Mouse (Mus musculus) retina, postnatal 7 days (tissue): Measurements from ENCODE around the gene Msln.
A peak's percentile ranks its signal among the peaks of the same experiment; 100 is the strongest.

ENCODE experiments used
- DNase-seq: peaks from one replicate; pipeline ENCODE4 v3.0.0-alpha.2; 2012; ENCODE audit warnings: low read depth, low spot score

The Msln gene

DNA sequence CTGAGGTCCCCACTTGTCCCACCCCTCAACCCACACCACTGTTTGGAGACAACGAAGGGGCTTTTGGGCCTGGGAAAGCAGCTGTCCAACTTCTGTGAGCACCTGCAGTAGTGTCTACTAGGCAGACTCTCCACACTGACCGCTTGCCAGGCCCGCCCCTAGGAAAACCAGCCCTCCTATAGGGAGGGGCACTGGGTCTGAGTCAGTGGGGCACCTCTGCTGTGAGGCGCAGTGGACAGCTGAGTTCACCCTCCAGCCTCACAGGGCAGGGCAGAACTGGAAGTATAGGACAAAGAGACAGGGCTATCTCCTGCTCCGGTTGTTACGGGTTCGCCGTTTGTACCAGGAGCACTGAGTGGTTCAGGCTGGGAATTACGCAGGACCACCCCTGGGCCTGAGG, at the start of gene Msln:
Gene Msln, minus strand, starts transcription at position 138 of the 400 bp plus-strand sequence.
- DNase-seq = no peak

DNA sequence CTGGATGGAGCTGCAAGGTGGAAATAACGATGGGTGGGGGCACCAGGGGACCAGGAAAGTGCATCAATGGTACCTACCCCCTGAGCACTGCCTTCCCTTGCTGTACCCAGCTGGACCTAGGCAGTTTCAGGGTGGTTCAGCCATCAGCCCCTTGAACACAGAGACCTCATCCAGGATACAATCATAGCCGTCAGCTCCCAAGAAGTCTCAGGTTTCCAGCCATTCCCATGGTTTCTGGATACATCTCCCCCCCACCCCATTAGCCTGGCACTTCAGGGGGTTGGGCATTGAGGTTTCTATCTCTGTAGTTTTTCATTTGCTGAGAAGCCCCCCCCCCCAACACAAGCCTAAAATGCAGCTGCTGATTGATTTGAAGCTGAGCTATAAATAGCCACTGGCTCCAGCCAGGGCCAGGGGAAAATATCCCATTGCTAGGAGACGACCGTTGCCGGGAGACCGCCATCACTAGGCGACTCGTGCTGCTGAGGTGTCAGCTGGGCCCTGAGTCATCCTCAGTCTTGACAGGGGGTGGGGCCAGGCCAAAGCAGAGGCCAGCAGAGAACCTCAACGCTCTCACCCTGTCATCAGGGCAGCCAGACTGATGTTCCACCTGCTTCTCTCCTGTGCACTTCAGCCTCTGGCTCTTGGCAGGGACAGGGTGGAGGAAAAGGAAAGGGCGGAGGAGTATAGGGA, 48.8 kb upstream of the Msln start:
- DNase-seq = no peak

DNA sequence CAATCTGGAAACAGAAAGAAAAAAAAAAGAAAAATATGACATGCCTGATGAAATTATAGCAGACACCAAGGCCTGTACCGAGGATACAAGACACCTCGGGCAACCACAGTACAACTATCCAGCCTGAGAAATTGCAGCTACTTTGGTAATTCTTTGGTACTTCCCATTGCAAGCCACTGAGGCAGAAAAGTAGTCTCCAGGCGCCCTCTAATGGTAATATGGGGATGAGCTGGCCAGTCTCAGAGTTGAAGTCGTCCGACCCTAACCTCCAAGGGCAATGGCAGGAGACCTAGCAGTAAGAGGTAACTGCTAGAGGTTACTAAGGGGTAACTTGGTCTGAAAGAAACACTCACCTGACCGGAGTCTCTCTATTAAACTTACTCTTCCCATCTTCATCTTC, 46.9 kb upstream of the Msln start:
- DNase-seq = no peak

DNA sequence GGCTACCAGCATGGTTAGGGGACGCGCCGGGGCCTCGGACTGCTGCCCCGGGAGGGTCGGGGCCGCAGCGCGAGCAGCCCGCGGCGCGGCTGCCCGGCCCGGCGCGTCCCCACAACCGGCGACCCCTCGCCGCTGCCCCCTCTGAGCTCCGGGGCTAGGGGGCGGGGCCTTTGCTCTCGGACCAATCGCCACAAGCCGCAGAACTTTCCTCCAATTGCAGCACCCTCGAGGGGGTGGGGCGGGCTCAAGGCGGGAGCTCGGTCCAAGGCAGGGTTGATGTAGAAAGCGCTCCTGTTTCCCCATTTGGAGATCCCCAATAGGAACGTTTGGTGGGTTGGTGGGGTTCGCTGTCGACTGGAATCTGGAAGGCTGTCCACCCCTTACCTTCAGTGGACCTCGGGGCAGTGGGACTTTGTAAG, 42.8 kb upstream of the Msln start, which contains the start of gene Metrn:
Gene Metrn, minus strand, starts transcription at position 186 of the 419 bp plus-strand sequence.
- no peak for DNase-seq

DNA sequence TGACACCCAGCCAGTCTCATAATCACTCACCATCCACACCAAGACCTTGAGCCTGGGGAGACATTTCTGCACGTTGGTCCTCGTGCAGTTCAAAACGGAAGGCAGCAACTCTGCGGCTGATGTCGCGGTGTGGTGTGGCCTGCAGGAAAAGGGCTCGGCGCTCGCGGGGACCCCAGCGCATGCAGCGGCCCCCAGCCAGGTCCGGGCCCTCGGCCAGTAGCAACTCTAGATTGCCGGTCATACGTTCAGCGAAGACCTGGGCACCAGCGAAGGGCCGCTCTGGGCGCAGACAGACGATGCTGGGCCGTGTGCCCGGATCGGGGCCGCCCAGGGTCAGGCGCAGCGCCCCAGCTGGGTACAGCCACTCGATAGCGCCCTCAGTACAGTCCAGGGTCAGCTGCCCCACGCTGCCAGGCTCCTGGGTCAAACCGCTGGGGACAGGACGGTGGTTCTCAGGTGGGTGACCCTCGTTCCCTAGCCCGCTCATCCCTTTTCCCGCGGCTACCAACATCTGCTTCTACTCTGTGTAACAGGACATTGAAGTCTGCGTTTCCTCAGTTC, 42.1 kb upstream of the Msln start:
- no peak for DNase-seq

DNA sequence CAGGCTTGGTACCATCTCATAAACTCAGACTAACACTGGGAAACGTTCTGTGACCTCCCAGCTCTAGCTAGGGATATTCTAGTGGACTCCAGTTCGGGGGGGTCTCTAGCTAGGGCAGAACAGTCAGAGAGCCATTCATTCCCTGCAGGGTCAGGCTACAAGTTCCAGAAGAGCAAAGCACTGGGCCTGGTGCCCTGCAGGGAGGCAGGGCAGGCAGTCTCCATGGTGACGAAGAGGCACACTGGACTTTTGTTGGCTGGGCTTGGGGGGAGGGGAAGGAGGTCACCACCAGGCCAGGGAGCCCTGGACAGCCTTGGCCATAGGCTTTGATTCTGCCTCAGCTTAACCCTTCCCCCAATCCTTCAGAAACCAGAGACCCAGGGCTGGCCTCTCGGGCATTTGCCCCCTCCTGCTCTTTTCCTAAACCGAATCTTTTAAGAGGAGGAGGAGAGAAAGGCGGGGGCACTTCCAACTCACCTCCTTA, 41.5 kb upstream of the Msln start, which contains the start of gene AC134908.4:
Gene AC134908.4, minus strand, starts transcription at position 51 of the 484 bp plus-strand sequence.
- no peak for DNase-seq

DNA sequence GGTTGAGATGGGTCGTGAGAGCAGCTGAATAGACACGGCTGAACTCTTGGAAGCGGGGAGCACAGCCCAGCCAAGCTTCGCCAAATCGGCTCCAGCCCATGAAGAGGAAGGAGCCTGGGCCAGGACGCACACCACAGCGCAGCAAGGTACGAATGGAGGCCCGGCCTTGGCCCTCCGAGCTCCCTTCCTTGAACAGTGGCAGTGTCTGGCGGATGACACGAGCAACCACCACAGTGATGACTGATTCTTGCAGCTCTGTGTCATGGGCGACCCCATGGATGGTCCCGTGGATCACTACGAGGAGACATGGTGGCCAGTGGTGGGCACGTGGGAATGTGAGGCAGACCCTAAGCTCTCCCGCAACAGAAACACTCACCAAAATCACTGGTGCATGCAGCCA, 40.8 kb upstream of the Msln start:
- DNase-seq = no peak

DNA sequence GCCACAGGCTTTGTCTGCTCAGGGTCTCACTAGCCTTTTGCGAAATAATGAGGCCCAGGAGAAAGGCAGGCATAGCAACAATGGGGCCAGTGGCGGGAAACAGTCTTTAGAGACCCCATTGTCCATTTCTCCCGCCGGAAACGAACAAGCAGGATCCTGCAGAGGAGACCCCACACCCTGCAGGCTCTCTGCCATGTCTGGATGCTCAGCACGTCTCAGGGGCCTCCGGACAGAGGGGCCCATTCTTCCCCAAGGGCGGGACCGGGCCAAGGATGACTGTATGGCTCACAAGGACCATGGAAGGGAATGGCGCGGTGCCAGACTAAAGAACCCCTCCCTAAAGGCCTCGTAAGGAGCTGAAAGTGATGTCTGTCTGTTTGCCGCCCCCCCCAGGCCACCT, 40.0 kb upstream of the Msln start:
- DNase-seq = no peak

DNA sequence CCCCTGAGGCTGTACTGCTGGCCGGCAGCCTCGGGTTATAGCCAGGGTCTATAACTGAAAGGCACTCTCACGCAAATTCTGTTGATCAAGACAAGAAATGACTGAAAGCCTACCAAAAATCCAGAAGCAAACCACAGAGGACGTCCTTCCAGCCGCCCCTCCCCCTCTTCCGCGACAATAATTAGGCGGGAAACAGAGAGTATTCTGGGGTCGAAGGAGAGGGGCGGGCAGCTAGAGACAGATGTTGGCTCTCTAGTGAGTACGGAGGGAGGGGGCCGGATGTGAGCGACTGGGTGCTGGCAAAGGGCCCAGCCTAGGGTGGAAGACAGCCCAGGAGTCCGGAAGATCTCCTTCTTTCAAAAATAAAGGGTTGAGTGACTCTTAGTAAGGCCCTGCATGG, 38.4 kb upstream of the Msln start, which contains the start of gene Fam173a:
Gene Fam173a, minus strand, starts transcription at position 287 of the 400 bp plus-strand sequence.
- no peak for DNase-seq

DNA sequence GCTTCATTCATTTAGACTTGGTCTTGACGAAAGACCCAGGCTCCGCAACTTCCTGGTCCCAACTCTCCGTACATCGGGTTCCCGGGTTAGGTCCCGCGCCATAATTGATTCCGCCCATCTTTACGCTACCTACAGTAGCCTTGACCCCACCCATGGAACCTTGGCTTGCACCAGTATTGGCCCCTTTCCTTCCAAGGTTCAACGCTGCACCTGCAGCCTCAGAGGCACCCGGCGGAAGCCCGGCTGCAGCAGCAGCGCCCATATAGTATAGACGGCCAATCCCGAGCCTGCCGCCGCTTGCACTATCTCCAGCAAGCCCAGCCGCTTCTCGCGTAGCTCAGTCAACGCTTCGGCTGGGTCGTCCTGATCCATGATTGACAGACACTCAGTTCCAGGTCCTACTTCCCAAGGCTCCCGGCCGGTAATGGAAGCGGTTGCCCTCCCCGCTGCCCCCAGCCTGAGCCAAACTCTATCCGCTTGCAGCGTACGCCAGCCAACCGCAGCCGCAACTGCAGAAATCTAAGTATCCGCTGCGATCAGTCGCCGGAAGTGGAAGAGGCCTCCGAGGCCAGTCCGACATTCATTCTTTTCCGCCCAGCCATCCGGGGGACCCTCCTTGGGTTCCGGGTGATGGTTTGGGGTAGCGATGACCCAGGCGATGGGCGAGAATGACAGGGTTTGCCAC, 37.8 kb upstream of the Msln start:
- peak; percentile 82 for DNase-seq

DNA sequence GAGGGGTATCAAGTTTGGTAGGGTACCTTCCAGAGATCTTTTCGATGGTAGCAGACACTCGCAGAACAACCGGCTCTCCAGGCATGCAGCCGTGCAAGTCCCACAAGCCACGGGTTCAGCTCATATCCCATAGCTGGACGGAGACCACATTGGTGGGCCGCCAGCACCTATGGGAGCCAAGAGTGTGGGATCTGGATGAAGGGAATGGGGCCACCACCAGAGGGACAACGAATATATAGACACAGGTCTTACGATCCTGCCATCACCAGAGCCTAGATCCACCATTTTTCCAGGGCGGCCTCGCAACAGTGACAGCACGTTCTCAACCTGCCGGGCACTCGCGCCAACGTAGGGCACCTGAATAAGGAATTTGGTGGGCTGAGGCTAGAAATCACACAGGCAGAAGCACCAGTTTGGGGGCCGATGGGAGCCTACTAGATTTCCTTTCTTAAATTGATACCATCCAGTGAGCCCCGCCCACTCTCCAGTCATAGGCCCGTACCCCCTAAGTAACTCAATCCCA, 37.2 kb upstream of the Msln start:
- DNase-seq = no peak

DNA sequence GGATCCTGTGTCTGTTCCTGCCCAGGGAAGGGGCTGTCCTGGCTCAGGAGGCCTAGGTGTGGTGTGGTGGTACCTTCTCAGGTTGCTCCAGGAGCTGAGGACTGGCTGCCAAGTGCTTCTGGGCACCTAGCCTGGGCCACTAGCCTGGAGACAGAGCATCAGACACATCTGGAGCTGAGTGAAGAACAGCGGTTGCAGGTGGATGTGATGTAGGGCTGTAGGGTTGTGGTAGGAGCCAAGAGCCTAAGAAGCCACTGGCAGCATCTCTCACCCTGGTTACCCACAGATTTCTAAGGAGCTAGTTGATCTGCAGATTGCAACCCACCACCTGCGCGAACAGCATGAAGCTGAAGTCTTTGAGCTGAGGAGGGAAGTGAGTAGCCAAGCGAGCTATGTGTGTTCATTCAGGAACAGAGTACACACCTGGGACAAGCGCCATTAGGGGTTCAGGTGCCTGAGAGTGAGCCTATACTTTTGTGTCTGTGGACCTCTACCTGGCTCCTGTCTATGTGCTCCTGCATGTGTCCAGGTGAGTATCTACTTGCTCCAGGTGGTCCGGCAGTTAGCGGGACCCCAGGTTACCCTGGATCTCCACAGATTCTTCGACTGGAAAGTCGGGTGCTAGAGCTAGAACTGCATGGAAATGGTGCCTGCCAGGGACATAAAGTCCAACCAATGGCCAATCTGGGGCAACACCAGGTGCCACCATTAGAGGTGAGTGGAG, 32.8 kb upstream of the Msln start:
- no peak for DNase-seq

DNA sequence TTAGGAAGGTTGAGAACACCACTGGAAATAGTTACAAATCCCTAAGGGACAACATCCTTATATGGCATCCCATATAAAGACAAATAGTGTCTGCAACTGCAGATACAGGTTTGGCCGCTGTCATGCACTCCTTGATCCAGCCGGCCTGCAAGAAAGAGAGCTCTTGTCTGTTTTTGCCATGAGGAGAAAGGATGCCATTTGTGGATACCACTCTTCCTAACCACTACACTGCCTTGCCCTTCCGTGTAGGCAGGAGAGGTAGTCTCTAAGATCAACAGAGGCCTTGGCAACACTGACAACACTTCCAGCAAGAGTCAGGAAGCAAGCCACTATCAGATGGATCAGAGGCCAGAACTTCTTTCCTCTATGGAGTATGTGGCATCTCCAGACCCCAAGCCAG, 32.1 kb upstream of the Msln start, which contains the start of gene Ccdc78:
Gene Ccdc78, plus strand, starts transcription at position 301 of the 400 bp plus-strand sequence.
- no peak for DNase-seq

DNA sequence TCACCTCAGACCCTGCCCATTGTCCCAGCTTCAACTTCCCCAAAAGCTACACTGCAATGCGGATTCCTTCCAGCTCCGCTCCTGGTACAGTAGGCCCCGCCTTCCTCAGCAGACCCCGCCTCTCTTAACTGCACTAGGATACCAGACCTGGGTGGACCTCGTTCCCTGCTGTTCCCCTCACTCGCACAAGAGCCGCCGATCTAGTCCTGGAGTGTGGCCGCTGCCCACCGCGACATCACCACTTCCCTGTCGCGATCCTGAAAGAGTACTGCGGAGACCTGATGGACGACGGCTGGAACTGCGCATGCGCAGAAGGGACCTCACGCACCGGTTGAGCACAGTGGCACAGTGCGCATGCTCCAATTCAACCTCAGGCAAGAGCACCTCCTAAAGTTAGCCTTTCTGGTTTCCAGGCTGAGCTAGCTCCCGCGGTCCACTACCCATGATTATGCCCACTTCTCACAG, 31.1 kb upstream of the Msln start, which contains the start of gene Haghl:
Gene Haghl, minus strand, starts transcription at position 393 of the 465 bp plus-strand sequence.
- DNase-seq = peak; percentile 93

DNA sequence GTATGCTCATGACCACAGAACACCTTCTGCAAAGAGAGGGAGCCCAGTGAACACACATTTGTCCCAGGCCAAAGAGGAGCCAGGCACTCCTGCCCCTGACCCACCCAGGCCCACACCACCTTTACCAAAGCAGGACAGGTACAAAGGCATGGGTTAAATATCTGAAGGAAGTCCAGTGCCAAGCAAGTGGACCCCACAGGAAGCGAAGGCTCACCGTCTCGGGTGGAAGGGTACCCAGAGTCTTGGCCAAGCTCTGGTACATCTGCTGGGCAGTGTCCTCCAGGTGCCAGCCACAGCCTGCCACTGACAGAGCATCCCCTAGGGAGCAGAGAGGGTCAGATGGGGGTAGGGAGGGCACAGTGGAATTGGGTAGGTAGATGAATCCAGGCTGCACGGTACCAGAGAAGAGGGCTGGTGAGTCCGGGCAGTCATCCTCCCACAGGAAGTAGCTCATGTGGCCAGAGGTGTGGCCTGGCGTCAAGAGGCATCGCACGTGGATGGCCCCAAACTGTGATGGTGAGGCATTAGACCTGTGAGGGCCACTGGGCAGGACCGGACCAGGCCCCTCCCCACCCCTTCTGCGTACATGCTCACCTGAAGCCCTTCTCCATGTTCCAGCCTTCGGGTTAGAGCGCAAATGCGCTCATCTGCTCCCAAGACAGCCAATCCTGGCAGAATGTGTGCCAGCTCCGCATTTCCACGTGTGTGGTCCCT, 29.8 kb upstream of the Msln start:
- DNase-seq = no peak

DNA sequence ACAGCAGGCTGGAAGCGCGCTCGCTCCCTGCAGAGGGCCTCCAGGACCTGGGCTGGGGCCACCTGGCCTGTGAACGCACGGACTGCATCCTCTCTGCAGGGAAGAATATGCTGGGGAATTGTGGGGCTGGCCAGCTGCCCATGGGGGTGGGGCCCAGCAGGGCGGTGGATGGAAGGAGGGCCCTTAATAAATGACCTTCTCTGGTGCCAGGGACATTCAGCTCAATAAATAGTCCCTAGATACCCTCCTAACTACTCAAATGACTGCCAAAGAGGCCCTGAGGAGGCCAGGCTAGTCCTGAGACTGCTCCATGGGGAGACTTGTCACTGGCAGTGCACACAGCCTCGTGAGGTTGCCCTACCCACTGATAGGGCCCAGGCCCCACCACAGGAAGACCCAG, 28.9 kb upstream of the Msln start:
- DNase-seq = no peak

DNA sequence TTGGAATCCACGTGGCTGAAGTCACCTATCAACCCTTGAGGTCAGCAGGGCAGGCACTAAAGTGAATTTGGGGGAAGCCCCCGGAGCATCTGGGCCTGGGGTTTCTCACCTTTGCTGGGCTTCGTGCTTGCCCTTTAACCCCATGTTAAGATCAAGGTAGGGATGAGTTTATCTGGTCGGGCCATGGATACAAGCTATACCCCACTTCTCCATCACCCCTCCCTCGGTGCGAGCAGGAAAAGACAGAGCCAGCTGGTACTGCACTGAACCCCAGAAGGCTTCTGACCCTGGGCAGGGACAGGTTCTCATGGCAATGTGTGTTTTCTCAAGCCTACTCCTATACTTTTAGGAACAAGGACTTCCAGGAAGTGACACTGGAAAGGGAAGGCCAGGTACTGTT, 27.2 kb upstream of the Msln start:
- no peak for DNase-seq

DNA sequence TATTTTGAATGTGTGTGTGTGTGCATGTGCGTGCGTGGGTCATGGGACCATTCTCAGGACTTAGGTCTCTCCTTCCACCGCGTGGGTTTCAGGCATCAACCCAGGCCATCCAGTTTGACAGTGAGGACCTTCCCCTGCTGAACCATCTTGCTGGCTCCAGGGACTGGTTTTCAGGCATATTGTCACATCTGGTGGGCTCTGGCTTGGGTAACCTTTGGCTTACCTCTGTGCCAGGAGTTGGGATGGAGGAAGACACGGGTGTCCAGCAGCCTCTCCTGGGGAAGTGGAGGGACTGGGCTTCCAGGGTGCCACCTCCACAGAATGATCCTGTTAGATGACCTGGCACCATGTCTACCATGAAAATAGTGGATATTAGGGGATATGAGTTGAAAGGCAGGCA, 23.8 kb upstream of the Msln start:
- DNase-seq = no peak

DNA sequence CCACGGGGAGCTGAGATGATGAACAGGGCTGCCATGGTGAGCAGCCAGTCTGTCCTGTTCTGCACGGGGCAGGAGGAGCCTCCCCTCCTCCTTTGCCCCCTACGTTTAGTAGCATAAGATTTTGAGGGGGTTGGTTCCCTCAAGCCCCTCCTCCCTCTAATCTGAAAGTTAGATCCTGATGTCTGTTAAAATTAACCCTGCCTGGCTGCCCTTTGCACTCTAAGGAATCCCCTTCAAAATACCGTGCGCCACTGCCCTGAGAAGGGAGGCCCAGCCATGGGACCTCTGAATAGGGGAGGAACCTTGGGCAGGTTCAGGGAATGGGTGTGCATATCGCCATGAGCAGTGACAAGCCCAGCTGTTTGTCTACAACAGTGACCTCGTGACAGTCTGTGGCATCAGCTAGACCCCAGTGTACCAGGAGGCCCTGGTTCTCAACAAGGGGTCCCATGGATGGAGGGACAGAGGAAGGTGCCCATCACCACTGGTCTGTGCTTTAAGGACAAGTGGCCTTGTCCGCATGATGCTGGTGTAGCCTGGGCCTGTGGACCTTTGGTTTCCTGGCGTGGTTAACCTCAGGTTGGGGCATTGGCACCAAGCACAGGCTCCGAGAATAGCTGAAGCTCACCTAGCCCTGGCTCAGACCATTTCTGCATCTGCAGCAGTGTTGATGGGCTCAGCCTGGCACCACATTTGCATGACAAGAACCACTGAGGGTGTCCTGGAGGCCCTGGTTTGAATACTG, 21.3 kb upstream of the Msln start:
- DNase-seq = no peak

DNA sequence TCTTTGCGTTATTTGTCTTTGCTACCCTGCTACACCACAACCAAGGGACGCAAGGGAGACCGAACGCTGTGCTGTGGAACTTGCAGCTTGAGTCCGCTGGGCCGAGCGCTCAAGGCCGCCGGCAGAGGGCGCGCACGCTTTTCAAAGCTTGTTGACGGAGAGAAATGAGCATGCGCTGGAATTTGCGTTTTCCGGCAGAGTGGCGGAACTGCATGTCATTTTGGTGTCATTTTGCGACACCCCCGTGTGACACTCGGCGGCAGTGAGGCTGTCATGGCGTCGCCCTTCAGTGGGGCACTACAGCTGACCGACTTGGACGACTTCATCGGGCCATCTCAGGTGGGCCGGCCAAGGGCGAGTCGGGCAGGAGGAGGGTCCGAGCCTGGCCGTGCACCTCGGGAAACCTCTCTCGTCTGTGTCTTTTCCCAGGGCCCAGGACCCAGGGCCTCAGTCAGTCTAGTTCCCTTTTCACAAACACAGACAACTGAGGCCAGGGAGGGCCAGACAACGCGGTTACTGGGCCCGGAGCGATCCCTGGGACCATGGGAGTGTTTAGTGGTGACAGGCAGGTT, 19.5 kb upstream of the Msln start, which contains the start of gene Narfl:
Gene Narfl, plus strand, starts transcription at position 228 of the 572 bp plus-strand sequence.
- DNase-seq = peak; percentile 98
